Mouse (Mus musculus): Measurements from ENCODE around the gene Atf4. TPM values are rescaled to one million over a fixed set of nuclear protein-coding genes. Genes with fewer than 3 reads are reported as not detected.

Gene Atf4
- polyA plus RNA-seq, 1 experiment from 2014 or later = 131 TPM

DNA sequence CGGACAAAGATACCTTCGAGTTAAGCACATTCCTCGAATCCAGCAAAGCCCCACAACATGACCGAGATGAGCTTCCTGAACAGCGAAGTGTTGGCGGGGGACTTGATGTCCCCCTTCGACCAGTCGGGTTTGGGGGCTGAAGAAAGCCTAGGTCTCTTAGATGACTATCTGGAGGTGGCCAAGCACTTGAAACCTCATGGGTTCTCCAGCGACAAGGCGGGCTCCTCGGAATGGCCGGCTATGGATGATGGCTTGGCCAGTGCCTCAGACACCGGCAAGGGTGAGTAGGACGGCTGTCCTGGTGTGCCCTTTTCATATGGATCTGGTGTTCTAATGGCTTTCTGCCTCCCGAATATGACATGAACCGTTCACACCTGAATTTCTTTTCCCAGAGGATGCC, 1.3 kb downstream of the Atf4 start:
- H3K4me3 ChIP-seq (ENCODE audit: low read length) = peak overlapping the region; percentile 100
- 10% methylated on average over 16 of the region's 16 CpGs for WGBS
- H3K9me3 ChIP-seq (ENCODE audit: control insufficient read depth, low read length) = no peaks in the 10 kb centered on the region
- peak overlapping the region; percentile 99 for H3K27ac ChIP-seq (ENCODE audit: low read depth, low read length)
- no peaks in the 10 kb centered on the region for H3K27me3 ChIP-seq (ENCODE audit: control insufficient read depth, insufficient read depth, low read length)
- peaks cover 19% of the 10 kb centered on the region for H3K4me1 ChIP-seq (ENCODE audit: control insufficient read depth, insufficient read depth, low read length)
- H3K4me2 ChIP-seq (replicated peaks; ENCODE audit: low read depth, low read length) = peak overlapping the region; percentile 97
- H3K36me3 ChIP-seq (ENCODE audit: control insufficient read depth, insufficient read depth, low read length) = peaks cover 50% of the 10 kb centered on the region
- ATAC-seq (ENCODE audit: low FRiP score, low TSS enrichment) = no peak
- H3K9ac ChIP-seq (ENCODE audit: low read depth, low read length) = peak overlapping the region; percentile 100

DNA sequence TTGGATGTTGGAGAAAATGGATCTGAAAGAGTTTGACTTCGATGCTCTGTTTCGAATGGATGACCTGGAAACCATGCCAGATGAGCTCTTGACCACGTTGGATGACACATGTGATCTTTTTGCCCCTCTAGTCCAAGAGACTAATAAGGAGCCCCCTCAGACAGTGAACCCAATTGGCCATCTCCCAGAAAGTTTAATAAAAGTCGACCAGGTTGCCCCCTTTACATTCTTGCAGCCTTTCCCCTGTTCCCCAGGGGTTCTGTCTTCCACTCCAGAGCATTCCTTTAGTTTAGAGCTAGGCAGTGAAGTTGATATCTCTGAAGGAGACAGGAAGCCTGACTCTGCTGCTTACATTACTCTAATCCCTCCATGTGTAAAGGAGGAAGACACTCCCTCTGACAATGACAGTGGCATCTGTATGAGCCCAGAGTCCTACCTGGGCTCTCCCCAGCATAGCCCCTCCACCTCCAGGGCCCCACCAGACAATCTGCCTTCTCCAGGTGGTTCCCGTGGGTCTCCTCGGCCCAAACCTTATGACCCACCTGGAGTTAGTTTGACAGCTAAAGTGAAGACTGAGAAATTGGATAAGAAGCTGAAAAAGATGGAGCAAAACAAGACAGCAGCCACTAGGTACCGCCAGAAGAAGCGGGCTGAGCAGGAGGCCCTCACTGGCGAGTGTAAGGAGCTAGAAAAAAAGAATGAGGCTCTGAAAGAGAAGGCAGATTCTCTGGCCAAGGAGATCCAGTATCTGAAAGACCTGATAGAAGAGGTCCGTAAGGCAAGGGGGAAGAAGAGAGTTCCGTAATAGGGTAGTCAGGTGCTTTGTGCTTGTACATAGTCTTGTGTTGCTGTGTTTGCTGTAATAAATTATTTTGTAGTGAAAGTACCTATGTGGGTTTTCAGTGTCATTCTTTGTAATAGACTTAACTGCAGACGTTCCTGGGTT, 1.9 kb downstream of the Atf4 start:
- Histone ChIP-seq H3K4me1 (ENCODE audit: control insufficient read depth, insufficient read depth, low read length) (peaks cover 19% of the 10 kb centered on the region), H3K4me2 (replicated peaks; ENCODE audit: low read depth, low read length) (peak overlapping the region; percentile 97), H3K9me3 (ENCODE audit: control insufficient read depth, low read length) (no peaks in the 10 kb centered on the region), H3K4me3 (ENCODE audit: low read length) (peak overlapping the region; percentile 100), H3K27me3 (ENCODE audit: control insufficient read depth, insufficient read depth, low read length) (no peaks in the 10 kb centered on the region), H3K36me3 (ENCODE audit: control insufficient read depth, insufficient read depth, low read length) (peaks cover 44% of the 10 kb centered on the region), H3K9ac (ENCODE audit: low read depth, low read length) (peak overlapping the region; percentile 100), H3K27ac (ENCODE audit: low read depth, low read length) (peak overlapping the region; percentile 99)
- ATAC-seq (ENCODE audit: low FRiP score, low TSS enrichment) = no peak
- 58% methylated on average over 12 of the region's 12 CpGs for WGBS

DNA sequence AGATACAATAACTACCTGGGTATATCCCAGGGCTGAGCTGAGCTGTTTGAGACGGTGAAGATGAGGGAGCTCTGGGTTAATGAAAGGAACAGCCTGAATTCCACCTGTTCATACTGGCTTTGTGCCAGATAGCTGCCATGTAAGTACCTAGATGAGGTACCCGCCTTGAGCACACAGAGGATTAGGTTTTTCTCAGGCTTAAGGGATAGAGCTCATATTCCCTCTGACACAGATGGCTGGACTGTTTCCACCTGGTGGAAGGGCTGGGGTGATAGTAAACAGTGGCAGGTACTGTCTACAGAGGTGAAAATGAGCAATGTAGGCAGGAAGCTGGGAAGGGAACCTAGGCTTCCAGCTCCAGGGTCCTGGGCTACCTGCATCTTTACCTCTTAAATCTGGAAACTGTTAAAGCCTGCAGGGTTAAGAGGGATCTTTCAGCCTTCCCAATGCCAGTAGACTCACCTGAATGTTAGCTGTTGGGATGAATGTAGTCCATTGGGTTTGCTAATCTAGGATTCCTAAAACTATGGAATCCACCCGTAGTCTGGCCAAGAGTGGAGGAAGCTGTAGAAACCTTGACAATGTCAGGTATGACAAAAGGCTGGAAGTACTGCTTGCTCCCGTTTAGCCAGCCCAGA, 2.7 kb downstream of the Atf4 start:
- no peak overlapping the region; the same call in 1 of the 2 replicates for H3K9ac ChIP-seq (ENCODE audit: low read depth, low read length)
- H3K9me3 ChIP-seq (ENCODE audit: control insufficient read depth, low read length) = no peaks in the 10 kb centered on the region
- no peak overlapping the region; the same call in 1 of the 2 replicates for H3K4me2 ChIP-seq (replicated peaks; ENCODE audit: low read depth, low read length)
- no peak for ATAC-seq (ENCODE audit: low FRiP score, low TSS enrichment)
- H3K36me3 ChIP-seq (ENCODE audit: control insufficient read depth, insufficient read depth, low read length) = peaks cover 41% of the 10 kb centered on the region
- H3K27ac ChIP-seq (ENCODE audit: low read depth, low read length) = peak overlapping the region; percentile 59; the same call in 1 of the 2 replicates
- whole genome bisulfite sequencing = 35% methylated on average over 4 of the region's 4 CpGs
- peaks cover 22% of the 10 kb centered on the region for H3K4me1 ChIP-seq (ENCODE audit: control insufficient read depth, insufficient read depth, low read length)
- H3K4me3 ChIP-seq (ENCODE audit: low read length) = 0 out of 2 replicates have a peak overlapping the region, but pooled peaks have one; percentile 2
- H3K27me3 ChIP-seq (ENCODE audit: control insufficient read depth, insufficient read depth, low read length) = no peaks in the 10 kb centered on the region

DNA sequence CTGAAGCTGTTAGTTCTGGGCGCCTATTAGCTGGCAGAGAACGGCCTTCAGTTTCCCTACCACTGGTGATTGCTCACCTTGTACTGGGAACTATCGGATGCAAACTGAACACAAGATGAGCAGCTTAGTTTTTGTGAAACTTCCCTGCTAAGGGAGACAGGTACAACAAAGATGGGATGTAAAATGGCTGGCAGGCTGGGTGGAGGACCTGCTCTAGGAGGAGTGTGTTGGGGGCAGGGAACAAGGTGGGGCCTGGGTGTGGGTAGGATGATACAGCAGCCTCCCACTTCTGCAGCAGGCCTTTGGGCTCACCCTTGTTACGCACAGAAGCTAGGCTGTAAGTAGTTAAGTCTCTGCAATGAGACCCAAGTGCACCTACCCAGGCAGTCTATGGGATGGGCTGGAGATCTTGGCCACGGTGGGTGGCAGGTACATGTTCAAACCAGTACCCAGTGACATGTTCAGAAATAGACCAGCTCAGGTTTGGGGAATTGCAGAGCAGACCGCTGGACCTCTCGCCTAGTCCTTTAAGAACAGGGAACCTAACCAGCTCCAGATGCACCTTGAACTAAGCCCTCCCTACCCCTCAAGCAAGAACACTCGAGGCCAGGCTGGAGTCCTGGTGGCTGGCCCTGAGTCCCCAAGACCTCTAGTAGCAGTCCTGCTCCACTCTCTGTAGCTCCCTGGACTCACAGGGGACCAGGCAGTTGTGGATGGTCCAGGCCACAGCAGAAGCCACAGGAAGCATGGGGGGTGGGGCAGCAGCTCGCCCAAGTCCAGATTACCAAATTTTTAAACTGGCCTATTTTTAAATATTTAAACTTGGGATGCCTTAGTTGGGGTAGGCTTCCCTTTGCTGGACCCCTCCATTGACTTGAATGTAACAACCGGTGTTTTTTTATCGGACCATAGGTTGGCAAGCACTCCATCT, 3.5 kb downstream of the Atf4 start:
- H3K36me3 ChIP-seq (ENCODE audit: control insufficient read depth, insufficient read depth, low read length) = peaks cover 41% of the 10 kb centered on the region
- H3K4me3 ChIP-seq (ENCODE audit: low read length) = 0 out of 2 replicates have a peak overlapping the region, but pooled peaks have one; percentile 2
- H3K9me3 ChIP-seq (ENCODE audit: control insufficient read depth, low read length) = no peaks in the 10 kb centered on the region
- no peaks in the 10 kb centered on the region for H3K27me3 ChIP-seq (ENCODE audit: control insufficient read depth, insufficient read depth, low read length)
- H3K27ac ChIP-seq (ENCODE audit: low read depth, low read length) = peak overlapping the region; percentile 59; the same call in 1 of the 2 replicates
- H3K4me1 ChIP-seq (ENCODE audit: control insufficient read depth, insufficient read depth, low read length) = peaks cover 23% of the 10 kb centered on the region
- H3K9ac ChIP-seq (ENCODE audit: low read depth, low read length) = no peak overlapping the region
- H3K4me2 ChIP-seq (replicated peaks; ENCODE audit: low read depth, low read length) = no peak overlapping the region
- no peak for ATAC-seq (ENCODE audit: low FRiP score, low TSS enrichment)
- 69% methylated on average over 11 of the region's 11 CpGs for WGBS

DNA sequence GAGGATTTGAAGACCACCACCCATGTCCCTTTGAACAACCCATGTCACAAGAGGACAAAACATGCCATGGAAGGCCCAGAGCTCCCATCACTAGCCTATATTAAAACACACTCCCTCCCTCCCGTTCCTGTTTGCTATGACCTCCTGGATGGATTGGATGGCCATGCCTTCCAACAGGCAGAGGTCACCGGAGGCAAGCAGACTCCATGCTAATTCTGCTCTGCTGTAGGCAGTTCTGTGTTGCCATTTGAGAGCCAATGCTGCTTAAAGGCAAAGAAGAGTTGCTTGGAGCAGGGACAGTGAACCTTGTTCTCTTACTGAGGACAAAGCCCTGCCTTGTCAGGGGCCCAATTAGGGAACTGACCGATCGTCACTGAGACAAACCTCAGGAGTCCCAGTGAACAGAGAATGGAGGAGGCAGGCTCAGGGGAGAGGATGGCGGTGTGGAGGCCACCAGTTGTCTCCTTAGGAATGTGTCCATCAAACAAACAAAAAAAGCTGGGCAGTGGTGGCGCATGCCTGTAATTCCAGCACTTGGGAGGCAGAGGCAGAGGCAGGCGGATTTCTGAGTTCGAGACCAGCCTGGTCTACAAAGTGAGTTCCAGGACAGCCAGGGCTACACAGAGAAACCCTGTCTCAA, 4.5 kb downstream of the Atf4 start:
- peaks cover 41% of the 10 kb centered on the region for H3K36me3 ChIP-seq (ENCODE audit: control insufficient read depth, insufficient read depth, low read length)
- ATAC-seq (ENCODE audit: low FRiP score, low TSS enrichment) = no peak
- H3K27ac ChIP-seq (ENCODE audit: low read depth, low read length) = no peak overlapping the region

DNA sequence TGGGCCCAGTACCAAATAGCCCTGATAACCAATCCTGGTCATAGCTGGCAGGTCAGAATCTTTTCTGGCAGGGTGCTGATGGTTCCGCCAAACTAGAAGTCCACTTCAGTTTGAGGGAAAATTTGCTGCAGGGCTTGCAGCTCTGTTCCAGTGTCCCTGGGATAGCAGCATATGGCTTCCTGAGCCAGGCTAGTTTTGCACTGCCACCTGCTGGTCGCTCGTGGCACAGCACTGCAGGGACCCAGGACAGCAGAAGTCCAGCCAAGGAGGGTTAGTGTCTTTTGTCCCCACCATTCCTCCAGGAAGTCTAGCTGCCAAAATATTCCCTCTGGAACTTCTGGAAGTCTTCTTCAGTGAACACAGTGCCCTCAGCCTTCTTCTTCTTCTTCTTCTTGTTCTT, 5.7 kb downstream of the Atf4 start:
- Histone ChIP-seq H3K4me2 (replicated peaks; ENCODE audit: low read depth, low read length) (no peak overlapping the region), H3K4me1 (ENCODE audit: control insufficient read depth, insufficient read depth, low read length) (peaks cover 18% of the 10 kb centered on the region), H3K36me3 (ENCODE audit: control insufficient read depth, insufficient read depth, low read length) (peaks cover 41% of the 10 kb centered on the region), H3K4me3 (ENCODE audit: low read length) (no peak overlapping the region), H3K27me3 (ENCODE audit: control insufficient read depth, insufficient read depth, low read length) (no peaks in the 10 kb centered on the region), H3K9me3 (ENCODE audit: control insufficient read depth, low read length) (no peaks in the 10 kb centered on the region), H3K27ac (ENCODE audit: low read depth, low read length) (no peak overlapping the region), H3K9ac (ENCODE audit: low read depth, low read length) (no peak overlapping the region)
- WGBS = 13% methylated on average over 3 of the region's 3 CpGs
- ATAC-seq (ENCODE audit: low FRiP score, low TSS enrichment) = no peak

More for the DNA sequence above, 4.5 kb downstream of the Atf4 start:
- Histone ChIP-seq H3K9ac (ENCODE audit: low read depth, low read length) (no peak overlapping the region), H3K27me3 (ENCODE audit: control insufficient read depth, insufficient read depth, low read length) (no peaks in the 10 kb centered on the region), H3K4me3 (ENCODE audit: low read length) (no peak overlapping the region), H3K4me1 (ENCODE audit: control insufficient read depth, insufficient read depth, low read length) (peaks cover 18% of the 10 kb centered on the region), H3K9me3 (ENCODE audit: control insufficient read depth, low read length) (no peaks in the 10 kb centered on the region), H3K4me2 (replicated peaks; ENCODE audit: low read depth, low read length) (no peak overlapping the region)
- 80% methylated on average over 8 of the region's 8 CpGs for WGBS

DNA sequence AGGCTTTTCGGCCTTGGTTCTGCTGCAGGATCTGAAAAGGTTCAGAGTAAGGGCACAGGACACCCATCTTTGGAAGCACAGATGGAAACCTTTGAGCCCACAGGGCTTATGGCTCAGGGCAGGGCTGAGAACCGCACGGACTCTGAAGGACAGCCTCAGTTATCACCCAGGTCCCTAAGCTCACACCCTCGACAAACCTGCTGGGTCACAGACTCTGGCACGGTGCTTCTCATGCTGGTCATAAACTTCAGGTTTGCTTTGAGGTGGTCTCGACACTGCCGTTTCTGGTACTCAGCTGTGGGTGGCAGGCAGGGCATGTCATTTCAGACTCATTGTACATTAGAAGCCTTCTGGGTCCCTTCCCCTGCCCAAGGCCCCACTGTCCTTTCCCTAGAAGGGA, 6.1 kb downstream of the Atf4 start:
- Histone ChIP-seq H3K27me3 (ENCODE audit: control insufficient read depth, insufficient read depth, low read length) (no peaks in the 10 kb centered on the region), H3K9me3 (ENCODE audit: control insufficient read depth, low read length) (no peaks in the 10 kb centered on the region), H3K4me2 (replicated peaks; ENCODE audit: low read depth, low read length) (no peak overlapping the region), H3K4me3 (ENCODE audit: low read length) (no peak overlapping the region), H3K4me1 (ENCODE audit: control insufficient read depth, insufficient read depth, low read length) (peaks cover 18% of the 10 kb centered on the region), H3K9ac (ENCODE audit: low read depth, low read length) (no peak overlapping the region), H3K36me3 (ENCODE audit: control insufficient read depth, insufficient read depth, low read length) (peaks cover 39% of the 10 kb centered on the region), H3K27ac (ENCODE audit: low read depth, low read length) (no peak overlapping the region)
- no peak for ATAC-seq (ENCODE audit: low FRiP score, low TSS enrichment)
- 75% methylated on average over 7 of the region's 7 CpGs for WGBS
